Mouse (Mus musculus) liver, adult (tissue): Measurements from ENCODE around the gene Wbp1l.

Experiments used
- GATA4 ChIP-seq: IDR thresholded peaks from 2 replicates; pipeline ENCODE4 v1.6.1; 2014; ENCODE audit warnings: mild to moderate bottlenecking, low read length; ENCODE audit not compliant: insufficient replicate concordance

The Wbp1l gene

GRCm38 (mm10) chr19:46642136-46642753, 43.4 kb downstream of the Wbp1l start:
- no peak for TF ChIP-seq GATA4

GRCm38 (mm10) chr19:46643236-46643635, 44.4 kb downstream of the Wbp1l start:
- no peak for TF ChIP-seq GATA4

GRCm38 (mm10) chr19:46644343-46644792, 45.5 kb downstream of the Wbp1l start:
- no peak for TF ChIP-seq GATA4

- TF ChIP-seq GATA4, result peak; percentile 84; the same call in 1 of the 2 replicates
These were observed 46.1 kb downstream of the Wbp1l start for GRCm38 (mm10) chr19:46644793-46645602.

- no peak for TF ChIP-seq GATA4
These were observed 47.2 kb downstream of the Wbp1l start for GRCm38 (mm10) chr19:46646041-46646481.

GRCm38 (mm10) chr19:46647254-46647653, 48.4 kb downstream of the Wbp1l start:
- TF ChIP-seq GATA4, result no peak

- no peak for TF ChIP-seq GATA4
These were observed 49.0 kb downstream of the Wbp1l start for GRCm38 (mm10) chr19:46647850-46648249.

- no peak for TF ChIP-seq GATA4
These were observed 49.7 kb downstream of the Wbp1l start for GRCm38 (mm10) chr19:46648565-46648964.

- TF ChIP-seq GATA4, result no peak
These were observed 54.3 kb downstream of the Wbp1l start for GRCm38 (mm10) chr19:46653188-46653587.

- no peak for TF ChIP-seq GATA4
These were observed 54.8 kb downstream of the Wbp1l start for GRCm38 (mm10) chr19:46653616-46654235.

- TF ChIP-seq GATA4, result no peak
These were observed 56.7 kb downstream of the Wbp1l start for GRCm38 (mm10) chr19:46655626-46656025.

- TF ChIP-seq GATA4, result no peak
These were observed 57.4 kb downstream of the Wbp1l start for GRCm38 (mm10) chr19:46656151-46656840.

- no peak for TF ChIP-seq GATA4
These were observed 58.6 kb downstream of the Wbp1l start for GRCm38 (mm10) chr19:46657339-46658020.

- TF ChIP-seq GATA4, result no peak
These were observed 59.5 kb downstream of the Wbp1l start for GRCm38 (mm10) chr19:46658348-46658747.

- no peak for TF ChIP-seq GATA4
These were observed 60.0 kb downstream of the Wbp1l start for GRCm38 (mm10) chr19:46658851-46659250.
